Mouse (Mus musculus) stomach, embryonic 16.5 days (tissue): Measurements from ENCODE around the gene Gpatch8. TPM values are rescaled to one million over a fixed set of nuclear protein-coding genes. Genes with fewer than 3 reads are reported as not detected.

Experiments
- ATAC-seq: fragments of 200-750 bp; cut with Nextera tagmentation; 2 replicates; pipeline ENCODE4 v1.8.0; 2017; ENCODE audit warnings: moderate number of reproducible peaks, moderate TSS enrichment; ENCODE audit not compliant: insufficient read depth, low FRiP score
- H3K27ac ChIP-seq: fragments of 300-500 bp; sonication (generic); 2 replicates; pipeline ENCODE4 v1.5.1; 2014; ENCODE audit warnings: low read length
- H3K27me3 ChIP-seq: fragments of 300-500 bp; sonication (generic); 2 replicates; pipeline ENCODE4 v1.6.1; 2014; ENCODE audit warnings: low read length, control low read depth, mixed read lengths; ENCODE audit not compliant: control insufficient read depth, insufficient read depth
- H3K36me3 ChIP-seq: fragments of 300-500 bp; sonication (generic); 2 replicates; pipeline ENCODE4 v1.6.1; 2014; ENCODE audit warnings: low read length; ENCODE audit not compliant: control insufficient read depth, insufficient read depth
- H3K4me1 ChIP-seq: fragments of 300-500 bp; sonication (generic); 2 replicates; pipeline ENCODE4 v1.6.1; 2014; ENCODE audit warnings: low read length, control low read depth, mixed read lengths; ENCODE audit not compliant: control insufficient read depth, insufficient read depth
- H3K4me2 ChIP-seq: fragments of 300-500 bp; sonication (generic); 2 replicates; pipeline ENCODE4 v1.6.1; 2014; ENCODE audit warnings: low read depth, low read length, mixed read lengths
- H3K4me3 ChIP-seq: fragments of 300-500 bp; sonication (generic); replicated peaks from 2 replicates; pipeline ENCODE4 v1.5.1; 2014; ENCODE audit warnings: mild to moderate bottlenecking, low read length
- H3K9ac ChIP-seq: fragments of 300-500 bp; sonication (generic); 2 replicates; pipeline ENCODE4 v1.6.1; 2014; ENCODE audit warnings: low read length
- H3K9me3 ChIP-seq: fragments of 300-500 bp; sonication (generic); replicated peaks from 2 replicates; pipeline ENCODE4 v1.6.1; 2016; ENCODE audit warnings: low read length, control low read depth; ENCODE audit not compliant: control insufficient read depth
- WGBS: fragments of 180-500 bp; shearing (Covaris S2); extraction: QIAGEN DNeasy Blood & Tissue Kit; methylation state at CpG from one replicate; pipeline ENCODE4 v1.1.7; 2014; 5-methylcytosine and 5-hydroxymethylcytosine counted together
- polyA plus RNA-seq: library from polyadenylated mRNA; unstranded; fragments of >200 nt; fragmentation: Nextera tagmentation; extraction: Ambion mirVana; gene quantifications from 2 replicates; pipeline ENCODE4 v1.2.1, GENCODE M21; 2015

Gpatch8 gene
- polyA plus RNA-seq, 1 experiment from 2014 or later = 34.9 TPM

- WGBS = 45% methylated on average over 3 of the region's 3 CpGs
- H3K27me3 ChIP-seq = no peaks in the 10 kb centered on the region
- H3K36me3 ChIP-seq = no peaks in the 10 kb centered on the region; the same call in 1 of the 2 replicates
- H3K4me2 ChIP-seq = no peak overlapping the region
- no peaks in the 10 kb centered on the region for H3K9me3 ChIP-seq
- H3K4me3 ChIP-seq = no peak overlapping the region
- no peak overlapping the region for H3K9ac ChIP-seq
- no peak overlapping the region for H3K27ac ChIP-seq
- no peak for ATAC-seq
- no peaks in the 10 kb centered on the region for H3K4me1 ChIP-seq
These were observed 20.0 kb downstream of the Gpatch8 start for GRCm38 (mm10) chr11:102536210-102536609.

- Histone ChIP-seq H3K9me3 (no peaks in the 10 kb centered on the region), H3K4me2 (no peak overlapping the region), H3K4me3 (no peak overlapping the region), H3K27me3 (no peaks in the 10 kb centered on the region), H3K9ac (no peak overlapping the region), H3K4me1 (no peaks in the 10 kb centered on the region), H3K36me3 (no peaks in the 10 kb centered on the region; the same call in 1 of the 2 replicates), H3K27ac (no peak overlapping the region)
- WGBS = 71% methylated on average over 2 of the region's 2 CpGs
- ATAC-seq = no peak
These were observed 22.1 kb downstream of the Gpatch8 start for GRCm38 (mm10) chr11:102534078-102534477.

- H3K9me3 ChIP-seq = no peaks in the 10 kb centered on the region
- no peak overlapping the region for H3K4me3 ChIP-seq
- no peak for ATAC-seq
- H3K9ac ChIP-seq = no peak overlapping the region
- H3K4me1 ChIP-seq = 0 out of 2 replicates have a peak, but pooled peaks cover 3% of the 10 kb centered on the region
- no peak overlapping the region for H3K4me2 ChIP-seq
- H3K36me3 ChIP-seq = no peaks in the 10 kb centered on the region
- no peaks in the 10 kb centered on the region for H3K27me3 ChIP-seq
- H3K27ac ChIP-seq = no peak overlapping the region
- WGBS = 36% methylated on average over 5 of the region's 5 CpGs
These were observed 24.8 kb downstream of the Gpatch8 start for GRCm38 (mm10) chr11:102531425-102531824.

GRCm38 (mm10) chr11:102514793-102515424, 41.3 kb downstream of the Gpatch8 start:
- no peaks in the 10 kb centered on the region for H3K9me3 ChIP-seq
- no peak overlapping the region for H3K27ac ChIP-seq
- no peak overlapping the region for H3K9ac ChIP-seq
- no peak for ATAC-seq
- H3K36me3 ChIP-seq = peaks cover 7% of the 10 kb centered on the region; the same call in 1 of the 2 replicates
- no peaks in the 10 kb centered on the region for H3K27me3 ChIP-seq
- WGBS = 84% methylated on average over 1 of the region's 1 CpGs
- no peaks in the 10 kb centered on the region for H3K4me1 ChIP-seq
- no peak overlapping the region for H3K4me3 ChIP-seq
- no peak overlapping the region for H3K4me2 ChIP-seq

- Histone ChIP-seq H3K4me2 (no peak overlapping the region), H3K9me3 (no peaks in the 10 kb centered on the region), H3K27me3 (no peaks in the 10 kb centered on the region), H3K27ac (no peak overlapping the region), H3K4me3 (no peak overlapping the region), H3K9ac (no peak overlapping the region), H3K36me3 (peaks cover 3% of the 10 kb centered on the region; the same call in 1 of the 2 replicates), H3K4me1 (no peaks in the 10 kb centered on the region)
- 72% methylated on average over 6 of the region's 6 CpGs for WGBS
- ATAC-seq = no peak
These were observed 46.0 kb downstream of the Gpatch8 start for GRCm38 (mm10) chr11:102510226-102510625.

- Histone ChIP-seq H3K27me3 (no peaks in the 10 kb centered on the region), H3K4me2 (no peak overlapping the region), H3K9me3 (no peaks in the 10 kb centered on the region), H3K4me3 (no peak overlapping the region), H3K36me3 (peaks cover 12% of the 10 kb centered on the region; the same call in 1 of the 2 replicates), H3K9ac (no peak overlapping the region), H3K27ac (no peak overlapping the region), H3K4me1 (no peaks in the 10 kb centered on the region)
- no peak for ATAC-seq
- WGBS = 80% methylated on average over 2 of the region's 2 CpGs
These were observed 59.5 kb downstream of the Gpatch8 start for GRCm38 (mm10) chr11:102496732-102497131.

- Histone ChIP-seq H3K4me1 (no peaks in the 10 kb centered on the region), H3K9ac (no peak overlapping the region), H3K4me2 (no peak overlapping the region), H3K36me3 (peaks cover 11% of the 10 kb centered on the region; the same call in 1 of the 2 replicates), H3K27me3 (no peaks in the 10 kb centered on the region), H3K27ac (no peak overlapping the region), H3K9me3 (no peaks in the 10 kb centered on the region), H3K4me3 (no peak overlapping the region)
- WGBS = 90% methylated on average over 2 of the region's 2 CpGs
- ATAC-seq = no peak
These were observed 60.0 kb downstream of the Gpatch8 start for GRCm38 (mm10) chr11:102496206-102496605.

- H3K4me1 ChIP-seq = no peaks in the 10 kb centered on the region
- peaks cover 9% of the 10 kb centered on the region; the same call in 1 of the 2 replicates for H3K36me3 ChIP-seq
- no peaks in the 10 kb centered on the region for H3K9me3 ChIP-seq
- no peak overlapping the region for H3K4me3 ChIP-seq
- 94% methylated on average over 5 of the region's 5 CpGs for WGBS
- H3K4me2 ChIP-seq = no peak overlapping the region
- ATAC-seq = no peak
- H3K27me3 ChIP-seq = no peaks in the 10 kb centered on the region
- H3K27ac ChIP-seq = no peak overlapping the region
- H3K9ac ChIP-seq = no peak overlapping the region
These were observed 60.5 kb downstream of the Gpatch8 start for GRCm38 (mm10) chr11:102495742-102496141.

GRCm38 (mm10) chr11:102495114-102495513, 61.1 kb downstream of the Gpatch8 start:
- Histone ChIP-seq H3K4me3 (no peak overlapping the region), H3K4me2 (no peak overlapping the region), H3K4me1 (no peaks in the 10 kb centered on the region), H3K9me3 (no peaks in the 10 kb centered on the region), H3K36me3 (peaks cover 9% of the 10 kb centered on the region; the same call in 1 of the 2 replicates), H3K27me3 (no peaks in the 10 kb centered on the region), H3K9ac (no peak overlapping the region), H3K27ac (no peak overlapping the region)
- 91% methylated on average over 6 of the region's 6 CpGs for WGBS
- no peak for ATAC-seq
